In genomic region chr5:44681054-44681638, GRCm38 (mm10) we compare ENCODE assay signal across 11 mouse cellular contexts.
"Had no signal": no experiment of that assay in that cellular context is flagged by ENCODE, and none has a peak within 500 bp of the region (broad histone marks: within the 10 kb centered on the region; RNA-seq: fewer than 3 reads in every experiment).

No protein-coding gene starts in this region.

- H3K36me3 ChIP-seq: limb, embryonic 15.5 days; liver, embryonic 12.5 days; lung, embryonic 15.5 days; midbrain, embryonic 12.5 days; neural tube, embryonic 13.5 days had no signal

- H3K4me1 ChIP-seq: liver, embryonic 12.5 days had no signal

- H3K9me3 ChIP-seq: limb, embryonic 15.5 days; liver, embryonic 12.5 days; lung, embryonic 15.5 days; midbrain, embryonic 12.5 days; neural tube, embryonic 13.5 days had no signal

- H3K27ac ChIP-seq: limb, embryonic 15.5 days; liver, embryonic 12.5 days; lung, embryonic 15.5 days; midbrain, embryonic 12.5 days; neural tube, embryonic 13.5 days had no signal

- H3K4me2 ChIP-seq: limb, embryonic 15.5 days; liver, embryonic 12.5 days; lung, embryonic 15.5 days; midbrain, embryonic 12.5 days; neural tube, embryonic 13.5 days had no signal

- H3K9ac ChIP-seq: limb, embryonic 15.5 days; liver, embryonic 12.5 days; lung, embryonic 15.5 days; midbrain, embryonic 12.5 days; neural tube, embryonic 13.5 days had no signal

- H3K4me3 ChIP-seq: limb, embryonic 15.5 days; liver, embryonic 12.5 days; lung, embryonic 15.5 days; midbrain, embryonic 12.5 days; neural tube, embryonic 13.5 days had no signal

- DNase-seq: kidney, adult 8-10 months; kidney, postnatal 14 days; left cerebral cortex, postnatal 4 days; right cerebral cortex, postnatal 14 days; thymus, postnatal 4 days had no signal

- H3K27me3 ChIP-seq: limb, embryonic 15.5 days; liver, embryonic 12.5 days; lung, embryonic 15.5 days; midbrain, embryonic 12.5 days; neural tube, embryonic 13.5 days had no signal

- ATAC-seq: intestine, embryonic 16.5 days; liver, embryonic 12.5 days had no signal
